Mouse (Mus musculus) right cerebral cortex, postnatal 4 days (tissue): ENCODE results near the gene Gm10096.
"Not testable (repeated sequence)": the region's sequence is repeated elsewhere in the genome, so short reads cannot be mapped to it uniquely, and the experiment has no call there.

ENCODE experiments used
- DNase-seq: peaks from one replicate; pipeline ENCODE4 v3.0.0-alpha.2; 2022

The Gm10096 gene

GRCm38 (mm10) chrX:28954602-28955001 is at the start of gene Gm10096:
Gene Gm10096 (minus strand): TSS chrX:28954702.
- not testable (repeated sequence) for DNase-seq
